Mouse (Mus musculus) hindbrain, embryonic 14.5 days (tissue): ENCODE results near the gene Slx4ip. TPM values are rescaled to one million over a fixed set of nuclear protein-coding genes. Genes with fewer than 3 reads are reported as not detected.
A peak's percentile ranks its signal among the peaks of the same experiment; 100 is the strongest.

Source experiments
- ATAC-seq: fragments of 200-750 bp; cut with Nextera tagmentation; 2 replicates; pipeline ENCODE4 v1.8.0; 2017; ENCODE audit warnings: moderate number of reproducible peaks, mild to moderate bottlenecking, moderate TSS enrichment, moderate library complexity; ENCODE audit not compliant: low FRiP score
- DNase-seq: peaks from one replicate; pipeline ENCODE4 v3.0.0-alpha.2; 2015; ENCODE audit warnings: low spot score
- H3K27ac ChIP-seq: fragments of 300-500 bp; sonication (generic); 2 replicates; pipeline ENCODE4 v1.5.1; 2014; ENCODE audit warnings: mild to moderate bottlenecking, moderate library complexity
- H3K27me3 ChIP-seq: fragments of 300-500 bp; sonication (generic); 2 replicates; pipeline ENCODE4 v1.6.1; 2014; ENCODE audit warnings: mild to moderate bottlenecking, low read length, mixed read lengths; ENCODE audit not compliant: control insufficient read depth, insufficient read depth
- H3K36me3 ChIP-seq: fragments of 300-500 bp; sonication (generic); replicated peaks from 2 replicates; pipeline ENCODE4 v1.6.1; 2014; ENCODE audit not compliant: control insufficient read depth, insufficient read depth
- H3K4me1 ChIP-seq: fragments of 300-500 bp; sonication (generic); replicated peaks from 2 replicates; pipeline ENCODE4 v1.6.1; 2014; ENCODE audit warnings: antibody characterized with exemption, low read length, mixed read lengths; ENCODE audit not compliant: control insufficient read depth, insufficient read depth
- H3K4me2 ChIP-seq: fragments of 300-500 bp; sonication (generic); replicated peaks from 2 replicates; pipeline ENCODE4 v1.6.1; 2014; ENCODE audit warnings: mild to moderate bottlenecking, moderate library complexity
- H3K4me3 ChIP-seq: fragments of 300-500 bp; sonication (generic); replicated peaks from 2 replicates; pipeline ENCODE4 v1.5.1; 2014; ENCODE audit warnings: mild to moderate bottlenecking, low read length
- H3K9ac ChIP-seq: fragments of 300-500 bp; sonication (generic); 2 replicates; pipeline ENCODE4 v1.6.1; 2014
- H3K9me3 ChIP-seq: fragments of 300-500 bp; sonication (generic); 2 replicates; pipeline ENCODE4 v1.6.1; 2016; ENCODE audit warnings: low read length; ENCODE audit not compliant: control insufficient read depth
- WGBS: fragments of 180-500 bp; shearing (Covaris S2); extraction: QIAGEN DNeasy Blood & Tissue Kit; methylation state at CpG from one replicate; pipeline ENCODE4 v1.1.7; 2014; 5-methylcytosine and 5-hydroxymethylcytosine counted together
- polyA plus RNA-seq: library from polyadenylated mRNA; unstranded; fragments of >200 nt; fragmentation: Nextera tagmentation; extraction: Ambion mirVana; gene quantifications from 2 replicates; pipeline ENCODE4 v1.2.1, GENCODE M21; 2014

The Slx4ip gene
- polyA plus RNA-seq, 1 experiment from 2014 or later, result 13.0 TPM

DNA sequence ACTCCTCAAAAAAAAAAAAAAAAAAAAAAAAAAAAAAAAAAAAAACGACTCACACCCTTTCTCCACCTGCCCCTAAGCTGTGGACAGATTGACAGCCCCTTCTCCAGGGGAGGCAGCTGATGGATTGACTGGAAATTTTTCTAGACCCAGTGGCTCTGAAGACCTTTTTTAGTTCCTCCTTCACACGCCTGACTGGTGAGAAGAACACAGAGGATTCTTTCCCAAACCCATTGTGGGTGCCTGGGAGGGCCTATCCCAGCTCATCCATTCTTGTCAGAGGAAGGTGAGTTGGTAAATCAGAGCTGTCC, 183.2 kb downstream of the Slx4ip start:
- Histone ChIP-seq H3K36me3 (no peaks in the 10 kb centered on the region), H3K4me2 (no peak overlapping the region), H3K4me1 (no peaks in the 10 kb centered on the region), H3K9ac (no peak overlapping the region), H3K9me3 (no peaks in the 10 kb centered on the region), H3K27me3 (no peaks in the 10 kb centered on the region), H3K4me3 (no peak overlapping the region), H3K27ac (no peak overlapping the region)
- ATAC-seq, result peak; percentile 25; the same call in 1 of the 2 replicates
- no peak for DNase-seq
- 10% methylated on average over 2 of the region's 2 CpGs for WGBS

DNA sequence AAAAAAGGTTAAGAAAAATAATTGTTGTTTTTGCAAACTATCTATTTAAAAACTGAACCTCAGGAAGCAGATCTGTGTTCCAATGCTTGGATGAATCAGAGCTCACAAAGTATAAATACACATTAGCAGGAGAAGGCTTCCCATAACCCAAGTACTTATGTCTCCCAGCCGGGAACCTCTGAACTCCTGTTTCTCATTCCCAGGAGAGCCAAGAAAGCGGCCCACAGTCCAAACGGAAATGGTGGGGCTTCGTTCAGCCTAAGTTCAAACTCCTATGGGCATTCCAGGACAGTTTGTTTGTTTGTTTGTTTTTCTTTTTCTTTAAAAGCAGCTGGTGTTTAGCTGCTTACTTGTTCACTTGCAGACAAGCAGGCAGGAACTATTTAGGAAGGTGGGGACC, 187.8 kb downstream of the Slx4ip start:
- Histone ChIP-seq H3K9me3 (no peaks in the 10 kb centered on the region), H3K27ac (no peak overlapping the region), H3K4me1 (0 out of 2 replicates have a peak, but pooled peaks cover 4% of the 10 kb centered on the region), H3K4me2 (no peak overlapping the region), H3K27me3 (no peaks in the 10 kb centered on the region), H3K36me3 (peaks cover 4% of the 10 kb centered on the region; the same call in 1 of the 2 replicates), H3K4me3 (no peak overlapping the region), H3K9ac (no peak overlapping the region)
- ATAC-seq (no peak), DNase-seq (no peak)
- WGBS, result 63% methylated on average over 4 of the region's 4 CpGs

DNA sequence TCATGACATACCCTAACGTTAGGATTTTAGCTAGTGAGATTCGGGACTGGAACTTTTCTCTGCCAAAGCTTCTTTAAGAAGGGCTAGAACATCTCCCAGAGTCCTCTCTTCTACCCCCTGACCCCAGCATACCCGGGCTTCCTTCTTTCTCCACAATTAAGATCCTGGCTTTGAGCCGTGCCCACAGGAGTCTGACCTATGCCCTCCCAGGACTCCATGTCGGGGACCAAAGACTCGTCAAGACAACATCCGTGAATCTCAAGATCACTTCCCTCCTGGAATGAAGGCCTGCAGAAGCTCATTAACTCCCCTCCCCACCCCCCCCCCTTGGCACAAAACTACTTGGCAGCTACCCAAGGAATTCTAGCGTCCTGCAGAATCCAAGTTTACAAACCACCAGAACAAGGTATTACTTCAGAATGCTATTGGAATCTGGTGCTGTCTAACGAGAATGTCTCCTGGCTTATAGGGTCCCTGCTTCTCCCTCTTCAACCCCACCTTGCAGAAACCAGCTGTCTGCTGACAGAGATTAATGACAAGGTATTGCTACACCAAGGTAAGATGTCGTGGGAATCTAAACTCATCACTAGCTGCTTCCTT, 188.8 kb downstream of the Slx4ip start:
- Histone ChIP-seq H3K4me2 (no peak overlapping the region), H3K9ac (no peak overlapping the region), H3K4me1 (0 out of 2 replicates have a peak, but pooled peaks cover 4% of the 10 kb centered on the region), H3K9me3 (no peaks in the 10 kb centered on the region), H3K27ac (0 out of 2 replicates have a peak overlapping the region, but pooled peaks have one; percentile 17), H3K4me3 (no peak overlapping the region), H3K27me3 (no peaks in the 10 kb centered on the region), H3K36me3 (peaks cover 13% of the 10 kb centered on the region; the same call in 1 of the 2 replicates)
- DNase-seq, result no peak
- ATAC-seq, result no peak
- WGBS, result 24% methylated on average over 10 of the region's 10 CpGs

DNA sequence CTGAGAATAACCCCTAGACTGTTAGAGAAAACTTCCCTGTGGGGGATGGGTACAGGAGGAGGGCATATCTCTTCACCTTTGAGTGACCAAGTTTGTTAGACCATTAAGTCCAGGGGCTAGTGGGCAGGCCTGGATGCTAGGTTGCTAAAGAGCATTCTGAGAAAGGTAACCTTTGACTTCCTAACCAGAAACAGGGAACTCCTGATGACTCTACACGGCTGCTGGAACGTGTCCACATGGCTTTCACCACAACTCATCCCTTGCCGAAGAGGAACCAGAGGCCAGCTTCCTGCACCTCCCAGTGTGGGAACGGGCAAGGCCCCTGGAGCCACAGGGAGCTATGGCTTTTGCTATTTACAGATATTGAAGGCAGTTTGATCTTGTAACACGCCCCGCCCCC, 189.4 kb downstream of the Slx4ip start:
- H3K36me3 ChIP-seq, result peaks cover 18% of the 10 kb centered on the region; the same call in 1 of the 2 replicates
- DNase-seq, result no peak
- 83% methylated on average over 6 of the region's 6 CpGs for WGBS
- H3K9me3 ChIP-seq, result no peaks in the 10 kb centered on the region
- no peak for ATAC-seq
- no peak overlapping the region for H3K4me3 ChIP-seq
- H3K4me1 ChIP-seq, result 0 out of 2 replicates have a peak, but pooled peaks cover 4% of the 10 kb centered on the region
- H3K27ac ChIP-seq, result no peak overlapping the region
- no peak overlapping the region for H3K4me2 ChIP-seq
- H3K9ac ChIP-seq, result no peak overlapping the region
- no peaks in the 10 kb centered on the region for H3K27me3 ChIP-seq

GRCm38 (mm10) chr2:137081001-137081400, 190.0 kb downstream of the Slx4ip start:
- DNase-seq (no peak), ATAC-seq (no peak)
- Histone ChIP-seq H3K27me3 (no peaks in the 10 kb centered on the region), H3K4me3 (no peak overlapping the region), H3K4me2 (no peak overlapping the region), H3K27ac (no peak overlapping the region), H3K9me3 (no peaks in the 10 kb centered on the region), H3K9ac (no peak overlapping the region), H3K36me3 (peaks cover 21% of the 10 kb centered on the region; the same call in 1 of the 2 replicates), H3K4me1 (0 out of 2 replicates have a peak, but pooled peaks cover 4% of the 10 kb centered on the region)
- whole genome bisulfite sequencing, result 83% methylated on average over 7 of the region's 7 CpGs

DNA sequence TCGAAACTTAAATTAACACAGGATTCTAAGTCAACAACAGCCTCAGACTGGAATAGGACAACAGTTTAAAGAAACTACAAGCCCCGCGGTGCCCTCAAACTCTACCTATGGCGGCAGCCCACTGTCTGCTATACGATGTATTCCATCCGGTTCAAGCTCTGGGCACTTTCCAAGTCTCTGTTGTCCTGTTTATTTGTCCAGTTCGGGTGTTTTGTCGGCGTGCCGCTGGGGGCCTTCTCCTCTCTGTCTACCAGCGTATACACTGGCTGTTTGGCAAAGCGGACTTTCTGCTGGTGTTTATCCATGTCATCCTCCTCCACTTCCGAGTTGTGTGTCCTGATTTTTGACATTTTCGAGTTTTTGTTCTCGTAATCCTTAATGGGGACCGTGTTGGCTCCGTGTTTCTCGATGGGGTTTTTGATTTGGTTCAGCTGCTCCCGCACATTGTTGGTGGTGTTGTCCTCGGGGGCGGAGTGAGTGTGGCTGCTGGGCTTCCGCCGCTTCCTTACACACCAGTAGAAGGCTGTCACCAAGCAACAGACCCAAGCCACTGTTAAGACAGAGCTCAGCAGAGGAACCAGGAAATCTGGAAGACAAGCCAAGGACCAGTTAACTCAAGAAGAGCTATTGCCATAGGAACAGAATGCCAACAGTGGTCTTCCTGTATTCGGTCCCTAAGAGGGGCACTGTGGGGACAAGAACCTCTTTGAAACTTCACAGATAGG, 192.0 kb downstream of the Slx4ip start:
- DNase-seq, result no peak

DNA sequence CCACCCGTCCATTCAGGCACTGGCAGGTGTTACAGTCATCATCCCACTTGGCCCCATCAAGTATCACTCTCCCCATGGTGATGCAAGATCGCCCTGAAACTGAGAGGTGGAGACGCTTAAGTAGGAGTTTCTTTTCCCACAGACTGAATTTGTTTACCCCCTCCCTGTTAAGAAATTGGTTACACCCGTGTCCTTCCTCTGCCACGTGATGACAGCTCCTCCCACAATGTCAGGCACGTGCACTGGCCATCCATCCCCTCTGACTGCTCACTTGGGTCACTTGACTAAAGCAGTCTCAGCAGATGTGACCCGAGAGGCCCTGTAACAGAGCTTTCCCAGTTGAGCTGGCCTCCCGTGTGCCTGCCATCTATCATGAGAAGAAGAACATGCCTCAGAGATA, 194.2 kb downstream of the Slx4ip start:
- no peak overlapping the region for H3K4me2 ChIP-seq
- H3K4me3 ChIP-seq, result no peak overlapping the region
- no peak for ATAC-seq
- 69% methylated on average over 8 of the region's 8 CpGs for WGBS
- H3K36me3 ChIP-seq, result peaks cover 44% of the 10 kb centered on the region
- H3K27ac ChIP-seq, result no peak overlapping the region
- DNase-seq, result no peak
- no peak overlapping the region for H3K9ac ChIP-seq
- H3K4me1 ChIP-seq, result peaks cover 7% of the 10 kb centered on the region; the same call in 1 of the 2 replicates
- H3K9me3 ChIP-seq, result no peaks in the 10 kb centered on the region
- H3K27me3 ChIP-seq, result no peaks in the 10 kb centered on the region

More for the DNA sequence above, 192.0 kb downstream of the Slx4ip start:
- Histone ChIP-seq H3K27ac (0 out of 2 replicates have a peak overlapping the region, but pooled peaks have one; percentile 2), H3K9ac (no peak overlapping the region), H3K4me2 (no peak overlapping the region), H3K36me3 (peaks cover 32% of the 10 kb centered on the region; the same call in 1 of the 2 replicates), H3K4me3 (no peak overlapping the region), H3K9me3 (no peaks in the 10 kb centered on the region), H3K27me3 (no peaks in the 10 kb centered on the region), H3K4me1 (peaks cover 11% of the 10 kb centered on the region; the same call in 1 of the 2 replicates)
- ATAC-seq, result no peak
- WGBS, result 79% methylated on average over 24 of the region's 24 CpGs

DNA sequence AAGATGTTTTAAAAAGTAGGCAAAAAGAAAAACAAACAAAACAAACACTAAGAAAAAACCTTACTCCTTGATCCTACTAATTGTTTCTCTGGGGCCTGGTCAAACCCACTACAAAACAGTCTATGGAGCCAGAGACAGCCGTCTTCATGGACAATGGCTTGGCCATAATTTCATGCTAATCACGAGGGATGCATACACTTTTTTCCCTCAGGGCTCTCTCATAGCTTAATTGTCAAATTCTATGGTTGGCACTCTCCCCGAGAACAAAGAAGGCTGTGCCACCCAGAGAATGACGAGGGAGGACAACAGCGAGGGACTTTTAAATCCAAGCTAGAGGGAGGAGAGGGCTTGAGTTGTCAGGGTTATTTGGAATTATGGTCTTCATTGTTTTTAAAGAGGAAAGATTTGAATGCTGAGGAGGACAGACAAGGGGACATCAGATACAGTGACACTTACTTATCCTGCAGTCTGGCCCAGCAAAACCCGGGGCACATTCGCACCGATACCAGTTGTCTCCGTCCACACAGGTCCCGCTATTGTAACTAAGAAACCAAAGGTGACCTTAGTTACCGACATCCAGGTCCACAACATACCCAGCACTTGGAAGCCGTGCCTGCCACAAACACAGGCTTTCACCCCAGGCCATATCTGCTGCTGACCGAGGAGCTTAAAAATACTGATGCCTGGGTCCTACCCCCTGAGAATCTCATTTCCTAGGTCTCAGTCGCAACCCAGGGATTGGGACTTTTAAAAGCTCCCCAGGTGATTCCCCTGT, 195.8 kb downstream of the Slx4ip start:
- H3K9ac ChIP-seq, result no peak overlapping the region
- no peak for ATAC-seq
- H3K4me2 ChIP-seq, result no peak overlapping the region
- WGBS, result 46% methylated on average over 14 of the region's 14 CpGs
- no peaks in the 10 kb centered on the region for H3K27me3 ChIP-seq
- no peak overlapping the region for H3K4me3 ChIP-seq
- peaks cover 49% of the 10 kb centered on the region for H3K36me3 ChIP-seq
- H3K9me3 ChIP-seq, result no peaks in the 10 kb centered on the region
- peaks cover 7% of the 10 kb centered on the region; the same call in 1 of the 2 replicates for H3K4me1 ChIP-seq
- 0 out of 2 replicates have a peak overlapping the region, but pooled peaks have one; percentile 5 for H3K27ac ChIP-seq
- DNase-seq, result no peak

DNA sequence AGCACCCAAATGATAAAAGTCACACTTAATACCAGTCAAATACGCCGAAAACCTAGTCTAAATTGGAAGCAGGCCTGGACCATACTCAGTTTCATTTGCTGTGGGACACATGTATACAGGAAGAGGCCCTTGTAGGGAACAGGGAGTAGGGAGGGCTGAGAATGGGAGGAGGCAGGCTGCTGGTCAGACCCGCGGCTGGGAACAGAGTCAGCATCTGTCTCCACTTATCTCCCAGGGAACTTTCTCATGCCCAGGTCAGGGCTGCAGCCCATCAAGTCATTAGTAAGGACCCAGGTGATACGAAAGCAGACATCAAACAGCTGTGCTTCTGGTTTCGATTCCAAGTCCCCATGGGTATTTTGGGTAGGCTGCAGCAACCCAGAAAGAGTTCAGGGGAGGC, 196.7 kb downstream of the Slx4ip start:
- Histone ChIP-seq H3K9me3 (no peaks in the 10 kb centered on the region), H3K4me1 (peaks cover 8% of the 10 kb centered on the region), H3K4me2 (no peak overlapping the region), H3K36me3 (peaks cover 49% of the 10 kb centered on the region), H3K27ac (no peak overlapping the region), H3K9ac (no peak overlapping the region), H3K4me3 (no peak overlapping the region), H3K27me3 (no peaks in the 10 kb centered on the region)
- DNase-seq (no peak), ATAC-seq (no peak)
- WGBS, result 69% methylated on average over 6 of the region's 6 CpGs
